Mouse (Mus musculus) small intestine, adult 2 months (tissue): ENCODE measurements around the gene Vps54.

Experiments
- CTCF ChIP-seq: fragments of 200-500 bp; IDR thresholded peaks from 2 replicates; pipeline ENCODE4 v1.5.1; 2012; ENCODE audit warnings: low read depth, mild to moderate bottlenecking, control low read depth, inconsistent platforms, low read length, moderate library complexity, mixed read lengths; ENCODE audit not compliant: insufficient replicate concordance, insufficient read length; ENCODE audit errors: extremely low read depth
- POLR2A ChIP-seq: fragments of 200-500 bp; IDR thresholded peaks from 2 replicates; pipeline ENCODE4 v1.6.1; 2012; ENCODE audit warnings: low read depth, mild to moderate bottlenecking, control low read depth, inconsistent platforms, low read length, moderate library complexity

DNA sequence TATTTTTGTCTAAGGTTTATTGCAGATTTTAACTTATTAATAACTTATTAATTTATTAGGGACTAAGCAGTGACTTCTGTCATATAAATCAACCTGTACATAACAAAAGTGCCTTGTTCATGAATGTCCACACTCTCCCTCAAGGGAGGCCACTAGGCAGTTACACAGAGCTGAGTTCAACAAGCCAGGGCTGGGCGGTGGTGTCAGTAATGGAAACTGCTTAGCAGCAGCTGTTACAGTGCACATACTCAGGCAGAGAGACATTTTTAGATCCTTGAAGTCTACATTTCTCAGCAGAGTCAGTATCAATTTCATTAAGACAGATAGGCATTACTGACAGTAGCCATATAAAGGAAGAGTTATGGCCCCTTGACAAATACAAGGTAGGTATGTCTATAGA is 98.8 kb downstream of the Vps54 start:
- TF ChIP-seq CTCF, result no peak
- no peak for TF ChIP-seq POLR2A
